Mouse (Mus musculus) erythroblast, embryonic 14.5 days (primary cell): ENCODE data around the gene Txlna.

ENCODE experiments used
- GATA1 ChIP-seq: IDR thresholded peaks from 2 replicates; pipeline ENCODE4 v1.6.1; 2012; ENCODE audit warnings: low read length, inconsistent platforms, mixed read lengths
- TAL1 ChIP-seq: IDR thresholded peaks from 3 replicates; pipeline ENCODE4 v1.6.1; 2012; ENCODE audit warnings: low read length, inconsistent platforms, mixed read lengths

- TF ChIP-seq GATA1 (no peak), TAL1 (no peak)
Measured at GRCm38 (mm10) chr4:129671491-129672082, 30.7 kb upstream of the Txlna start.
